Mouse (Mus musculus): ENCODE measurements around the gene Stfa3.
"Not testable (repeated sequence)": the region's sequence is repeated elsewhere in the genome, so short reads cannot be mapped to it uniquely, and the experiment has no call there.

Stfa3 gene

DNA sequence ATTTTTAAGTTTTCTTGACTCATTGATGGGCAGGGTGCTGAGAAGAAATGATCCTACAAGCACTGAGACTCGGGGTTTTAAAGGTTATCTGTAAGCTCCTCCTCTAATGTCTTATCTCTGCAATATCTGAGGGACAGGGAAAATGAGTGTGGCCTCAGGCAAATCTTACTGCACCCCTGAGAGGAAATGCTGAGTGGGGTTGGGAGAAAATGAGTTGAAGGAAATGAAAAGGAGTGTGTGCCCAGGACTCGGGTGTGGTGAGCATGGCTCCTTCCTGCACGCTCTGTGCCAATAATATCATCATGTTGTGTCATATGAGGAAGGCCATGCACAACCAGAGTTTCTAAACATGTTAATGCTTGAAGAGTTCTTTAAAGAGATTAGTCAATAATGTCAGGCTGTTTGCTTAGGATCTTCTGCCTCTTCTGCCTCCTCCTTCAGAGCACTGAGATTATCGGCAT, at the start of gene Stfa3:
TSS of gene Stfa3 (minus strand) at position 51 of the 461 bp plus-strand sequence.
- no peak for DNase-seq (ENCODE audit: extremely low spot score, low read depth, low spot score)

- DNase-seq (ENCODE audit: extremely low spot score, low read depth, low spot score): no peak
Measured at GRCm38 (mm10) chr16:36502286-36502685, 47.1 kb upstream of the Stfa3 start.

DNA sequence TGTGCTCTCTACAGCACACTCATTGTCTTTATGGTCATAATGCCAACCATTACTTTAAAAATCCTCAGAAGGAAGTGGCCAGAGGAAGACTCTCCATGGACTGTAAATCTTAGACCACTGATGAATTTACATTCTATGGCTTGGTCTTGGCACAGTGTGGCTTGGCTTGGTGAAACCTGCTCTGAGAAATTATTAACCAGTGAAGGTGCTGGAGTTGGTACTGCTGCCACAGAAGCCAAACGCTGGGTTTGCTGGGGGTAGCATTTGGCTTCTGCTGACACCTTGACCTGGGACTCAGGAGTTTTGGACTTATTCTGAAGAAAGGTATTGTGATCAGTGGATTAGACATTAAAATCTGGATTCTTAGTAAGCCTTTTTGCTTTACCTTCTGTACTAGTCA, 37.2 kb upstream of the Stfa3 start:
- DNase-seq (ENCODE audit: extremely low spot score, low read depth, low spot score): no peak

GRCm38 (mm10) chr16:36476866-36477265, 21.7 kb upstream of the Stfa3 start:
- DNase-seq (ENCODE audit: extremely low spot score, low read depth, low spot score): no peak

DNA sequence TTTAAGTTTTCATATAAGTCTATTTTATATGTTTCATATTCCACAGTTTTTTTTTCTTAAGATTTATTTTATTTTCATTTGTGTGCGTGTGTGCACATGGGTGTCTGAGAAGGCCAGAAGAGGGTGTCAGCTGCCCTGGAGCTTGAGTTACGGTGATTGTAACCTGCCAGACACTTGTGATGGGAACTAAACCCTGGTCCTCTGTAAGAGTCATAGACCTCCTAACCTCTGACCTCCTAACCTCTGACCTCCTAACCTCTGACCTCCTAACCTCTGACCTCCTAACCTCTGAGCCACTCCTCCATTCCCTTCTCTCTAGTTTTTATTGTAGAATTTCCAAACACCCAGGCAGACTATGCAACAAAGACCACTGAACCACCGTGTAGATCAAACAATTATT, 20.3 kb upstream of the Stfa3 start:
- DNase-seq (ENCODE audit: extremely low spot score, low read depth, low spot score): no peak

DNA sequence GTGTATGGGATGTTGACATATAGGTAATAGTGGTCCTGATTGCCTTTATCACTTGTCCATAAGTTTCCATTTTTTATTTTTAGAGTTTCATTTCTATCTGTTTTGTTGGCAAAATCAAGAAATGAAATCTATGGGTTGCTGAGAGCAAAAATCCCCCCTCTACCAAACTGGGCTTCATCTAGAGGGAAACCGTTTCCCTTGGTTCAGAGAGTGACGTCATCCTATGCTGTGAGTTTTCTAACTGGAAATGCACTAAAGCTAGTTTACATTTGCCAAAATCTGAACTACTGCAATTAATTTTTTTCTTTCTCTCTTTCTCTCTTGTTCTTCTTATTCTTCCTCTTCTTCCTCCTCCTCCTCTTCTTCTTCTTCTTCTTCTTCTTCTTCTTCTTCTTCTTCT, 19.7 kb upstream of the Stfa3 start:
- no peak for DNase-seq (ENCODE audit: extremely low spot score, low read depth, low spot score)

DNA sequence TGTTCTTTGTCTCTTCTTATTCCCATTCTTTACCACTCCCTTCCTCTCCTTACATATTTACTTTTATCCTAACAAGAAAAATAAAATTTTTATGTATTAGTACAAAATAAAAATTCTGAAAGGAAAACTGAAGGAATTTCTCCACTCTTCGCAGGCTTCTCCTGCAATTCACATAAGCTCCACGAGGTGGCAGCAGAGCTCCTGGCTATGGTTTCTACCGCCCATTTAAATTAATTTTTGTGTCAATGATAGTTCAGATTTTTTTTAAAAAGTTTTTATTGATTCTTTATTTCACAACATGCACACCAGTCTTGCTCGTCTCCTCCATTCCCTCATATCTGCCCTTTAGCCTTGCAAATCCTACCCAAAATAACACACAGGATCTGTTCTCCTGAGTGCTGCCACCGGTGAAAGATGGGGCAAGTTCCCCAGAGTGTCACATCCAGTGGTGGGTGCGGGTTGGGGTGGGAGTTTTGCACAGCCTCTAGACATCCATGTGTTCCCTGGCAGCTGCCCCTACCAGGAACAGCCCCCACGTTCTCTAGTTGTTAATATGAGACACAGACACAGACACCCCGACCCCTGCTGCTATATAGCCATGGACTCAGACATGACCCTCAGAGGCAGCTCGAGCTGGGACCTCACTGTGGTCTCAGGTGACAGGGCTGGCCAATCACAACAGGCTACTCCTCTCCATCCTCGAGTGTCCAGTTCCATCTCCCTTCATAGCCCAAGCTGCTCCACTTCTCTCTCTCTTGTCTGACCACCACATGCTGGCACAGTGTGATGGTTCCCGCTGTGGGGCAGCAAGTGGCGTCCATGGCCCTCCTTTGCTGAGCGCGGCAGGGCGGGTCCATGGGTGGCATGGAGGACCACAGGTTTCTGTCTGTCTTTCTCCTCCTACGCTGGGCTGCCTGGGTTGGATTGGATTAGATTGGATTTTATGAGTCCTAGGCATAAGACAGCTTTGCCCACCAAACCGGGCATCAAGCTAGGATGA, 18.3 kb upstream of the Stfa3 start:
- DNase-seq (ENCODE audit: extremely low spot score, low read depth, low spot score): peak; percentile 14

DNA sequence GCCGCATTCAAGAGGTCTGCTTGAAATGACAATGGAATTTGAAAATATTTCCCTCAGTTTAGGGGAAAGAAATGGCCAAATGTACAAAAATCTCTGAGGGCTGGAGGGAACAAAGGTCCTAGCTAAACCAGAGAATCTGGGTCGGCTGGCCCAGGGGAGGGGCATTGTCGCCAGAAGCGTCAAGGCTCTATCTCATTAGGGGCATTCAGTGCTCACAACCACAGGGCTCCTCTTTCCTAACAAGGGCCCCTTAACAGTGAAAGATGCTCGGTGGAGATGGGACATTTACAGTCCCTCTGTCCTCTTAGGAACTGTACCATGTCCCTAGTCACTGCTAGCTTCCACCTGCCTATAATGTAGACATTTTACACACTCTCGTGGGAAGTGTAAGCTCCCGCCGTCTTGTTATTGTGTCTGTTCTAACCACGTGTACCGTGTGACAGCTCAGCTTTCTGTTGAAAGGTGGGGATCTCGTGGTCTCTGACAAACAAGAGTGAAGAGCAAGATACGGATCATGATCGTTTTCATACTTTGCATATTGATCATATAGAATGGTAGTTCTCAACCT, 16.0 kb upstream of the Stfa3 start:
- no peak for DNase-seq (ENCODE audit: extremely low spot score, low read depth, low spot score)

GRCm38 (mm10) chr16:36469955-36470478, 14.8 kb upstream of the Stfa3 start:
- peak; percentile 5 for DNase-seq (ENCODE audit: extremely low spot score, low read depth, low spot score)

- DNase-seq (ENCODE audit: extremely low spot score, low read depth, low spot score): no peak
Measured at GRCm38 (mm10) chr16:36469367-36469766, 14.2 kb upstream of the Stfa3 start.

GRCm38 (mm10) chr16:36468862-36469261, 13.7 kb upstream of the Stfa3 start:
- DNase-seq (ENCODE audit: extremely low spot score, low read depth, low spot score): no peak

- no peak for DNase-seq (ENCODE audit: extremely low spot score, low read depth, low spot score)
Measured at GRCm38 (mm10) chr16:36467936-36468335, 12.7 kb upstream of the Stfa3 start.

GRCm38 (mm10) chr16:36465436-36465835, 10.2 kb upstream of the Stfa3 start:
- DNase-seq (ENCODE audit: extremely low spot score, low read depth, low spot score): no peak

DNA sequence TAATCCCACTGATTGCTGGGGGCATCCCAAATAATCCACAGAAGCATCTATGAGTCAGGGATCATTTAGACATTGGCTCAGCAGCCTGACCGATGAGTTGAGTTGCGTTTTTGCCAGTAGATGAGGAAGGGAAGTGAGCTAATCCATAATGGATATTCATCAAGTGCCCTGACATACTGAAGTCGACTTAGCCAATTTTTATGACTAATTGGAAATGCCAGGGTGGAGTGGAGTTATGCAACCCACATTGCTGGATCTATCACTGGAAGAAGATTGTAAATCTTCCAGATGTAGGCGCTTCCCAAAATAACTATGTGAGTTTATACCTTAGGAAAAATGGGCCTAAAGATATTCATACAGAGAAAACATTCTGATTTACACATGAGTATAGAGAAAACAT, 8.9 kb upstream of the Stfa3 start:
- DNase-seq (ENCODE audit: extremely low spot score, low read depth, low spot score): no peak

DNA sequence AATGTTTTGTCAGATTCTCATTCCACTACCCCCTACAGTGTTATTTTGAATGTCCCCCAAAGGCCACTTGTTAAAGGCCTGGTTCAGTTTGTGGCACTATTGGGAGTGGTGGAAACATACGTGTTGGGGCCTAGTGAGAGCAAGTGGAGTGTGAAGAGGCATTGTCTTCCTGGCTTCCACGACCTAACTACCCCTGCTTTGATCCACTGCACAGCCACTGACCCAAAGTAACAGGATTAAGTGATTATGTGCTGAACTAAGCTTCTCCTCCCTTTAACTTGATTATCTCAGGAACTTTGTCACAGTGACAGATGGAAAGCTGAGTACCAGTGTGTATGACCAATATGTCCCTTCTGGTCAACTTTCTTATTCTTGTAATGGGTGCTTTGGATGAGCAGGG, 5.2 kb upstream of the Stfa3 start:
- no peak for DNase-seq (ENCODE audit: extremely low spot score, low read depth, low spot score)

DNA sequence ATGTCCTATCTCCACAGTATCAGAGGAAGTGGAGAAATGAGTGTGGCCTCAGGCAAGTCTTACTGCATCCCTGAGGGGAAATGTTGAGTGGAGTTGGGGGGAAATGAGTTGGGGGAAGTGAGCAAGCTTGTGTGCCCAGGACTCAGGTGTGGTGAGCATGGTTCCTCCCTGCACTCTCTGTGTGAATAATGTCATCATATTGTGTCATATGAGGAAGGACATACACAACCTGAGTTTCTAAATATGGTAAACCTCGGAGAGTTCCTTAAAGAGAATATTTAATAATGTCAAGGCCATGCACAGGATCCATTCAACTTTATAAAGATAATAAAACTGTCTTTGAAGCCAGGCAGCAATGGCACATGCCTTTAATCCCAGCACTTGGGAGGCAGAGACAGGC, 34.2 kb downstream of the Stfa3 start:
- DNase-seq (ENCODE audit: extremely low spot score, low read depth, low spot score): not testable (repeated sequence)

DNA sequence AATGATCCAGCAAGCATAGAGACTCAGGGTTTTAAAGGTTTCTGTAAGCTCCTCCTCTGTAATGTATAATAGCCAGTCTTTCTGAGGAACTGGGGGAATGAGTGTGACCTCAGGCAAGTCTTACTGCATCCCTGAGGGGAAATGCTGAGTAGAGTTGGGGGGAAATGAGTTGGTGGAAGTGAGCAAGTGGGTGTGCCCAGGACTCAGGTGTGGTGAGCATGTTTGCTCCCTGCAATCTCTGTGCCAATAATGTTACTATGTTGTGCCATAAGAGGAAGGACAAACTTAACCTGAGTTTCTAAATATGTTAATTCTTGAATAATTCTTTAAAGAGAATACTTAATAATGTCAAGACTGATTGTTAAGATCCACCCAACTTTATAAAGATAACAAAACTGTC, 46.8 kb downstream of the Stfa3 start, which contains the start of gene Stfa2:
TSS of gene Stfa2 (minus strand) at position 101 of the 400 bp plus-strand sequence.
- DNase-seq (ENCODE audit: extremely low spot score, low read depth, low spot score): no peak
